Mouse (Mus musculus) neural tube, embryonic 15.5 days (tissue): ENCODE measurements around the gene Pet117. TPM values are rescaled to one million over a fixed set of nuclear protein-coding genes. Genes with fewer than 3 reads are reported as not detected.
"Not testable (repeated sequence)": the region's sequence is repeated elsewhere in the genome, so short reads cannot be mapped to it uniquely, and the experiment has no call there.

Experiments used
- ATAC-seq: fragments of 200-750 bp; cut with Nextera tagmentation; 2 replicates; pipeline ENCODE4 v1.8.0; 2017; ENCODE audit warnings: mild to moderate bottlenecking, moderate TSS enrichment, moderate library complexity; ENCODE audit not compliant: low FRiP score
- H3K27ac ChIP-seq: fragments of 300-500 bp; sonication (generic); replicated peaks from 2 replicates; pipeline ENCODE4 v1.5.1; 2015; ENCODE audit warnings: mild to moderate bottlenecking, inconsistent platforms
- H3K27me3 ChIP-seq: fragments of 300-500 bp; sonication (generic); replicated peaks from 2 replicates; pipeline ENCODE4 v1.6.1; 2015; ENCODE audit warnings: inconsistent platforms
- H3K36me3 ChIP-seq: fragments of 300-500 bp; sonication (generic); 2 replicates; pipeline ENCODE4 v1.6.1; 2015; ENCODE audit warnings: inconsistent platforms
- H3K4me1 ChIP-seq: fragments of 300-500 bp; sonication (generic); 2 replicates; pipeline ENCODE4 v1.6.1; 2015; ENCODE audit warnings: inconsistent platforms
- H3K4me2 ChIP-seq: fragments of 300-500 bp; sonication (generic); 2 replicates; pipeline ENCODE4 v1.6.1; 2015; ENCODE audit warnings: inconsistent platforms, mild to moderate bottlenecking, moderate library complexity
- H3K4me3 ChIP-seq: fragments of 300-500 bp; sonication (generic); replicated peaks from 2 replicates; pipeline ENCODE4 v1.5.1; 2015; ENCODE audit warnings: mild to moderate bottlenecking, inconsistent platforms
- H3K9ac ChIP-seq: fragments of 300-500 bp; sonication (generic); replicated peaks from 2 replicates; pipeline ENCODE4 v1.6.1; 2015; ENCODE audit warnings: mild to moderate bottlenecking, inconsistent platforms
- H3K9me3 ChIP-seq: fragments of 300-500 bp; sonication (generic); replicated peaks from 2 replicates; pipeline ENCODE4 v1.6.1; 2016; ENCODE audit warnings: inconsistent platforms
- WGBS: fragments of 180-500 bp; shearing (Covaris S2); methylation state at CpG from one replicate; pipeline ENCODE4 v1.1.7; 2015; ENCODE audit warnings: mixed read lengths; 5-methylcytosine and 5-hydroxymethylcytosine counted together
- polyA plus RNA-seq: library from polyadenylated mRNA; unstranded; fragments of >200 nt; fragmentation: Nextera tagmentation; extraction: Ambion mirVana; gene quantifications from 2 replicates; pipeline ENCODE4 v1.2.1, GENCODE M21; 2015

Pet117 gene
- polyA plus RNA-seq, 1 experiment from 2014 or later, result 1.4 TPM

DNA sequence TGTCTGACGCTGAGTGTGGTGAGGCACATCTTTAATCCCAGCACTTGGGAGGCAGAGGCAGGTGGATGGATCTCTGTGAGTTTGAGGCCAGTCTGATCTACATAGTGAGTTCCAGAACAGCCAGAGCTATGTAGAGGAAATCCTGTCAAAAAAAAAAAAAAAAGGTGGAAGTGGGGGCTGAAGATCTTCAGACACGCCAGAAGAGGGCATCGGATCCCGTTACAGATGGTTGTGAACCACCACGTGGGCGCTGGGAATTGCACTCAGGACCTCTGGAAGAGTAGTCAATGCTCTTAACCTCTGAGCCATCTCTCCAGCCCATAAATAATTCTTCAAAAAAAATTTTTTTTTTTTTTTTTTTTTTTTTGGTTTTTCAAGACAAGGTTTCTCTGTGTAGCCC, 30.6 kb upstream of the Pet117 start:
- H3K9ac ChIP-seq, H3K4me2 ChIP-seq, ATAC-seq, H3K27ac ChIP-seq, H3K4me3 ChIP-seq, H3K36me3 ChIP-seq, H3K9me3 ChIP-seq, H3K4me1 ChIP-seq: not testable (repeated sequence)
- H3K27me3 ChIP-seq, result peaks cover 26% of the 10 kb centered on the region
- 83% methylated on average over 5 of the region's 6 CpGs for WGBS

DNA sequence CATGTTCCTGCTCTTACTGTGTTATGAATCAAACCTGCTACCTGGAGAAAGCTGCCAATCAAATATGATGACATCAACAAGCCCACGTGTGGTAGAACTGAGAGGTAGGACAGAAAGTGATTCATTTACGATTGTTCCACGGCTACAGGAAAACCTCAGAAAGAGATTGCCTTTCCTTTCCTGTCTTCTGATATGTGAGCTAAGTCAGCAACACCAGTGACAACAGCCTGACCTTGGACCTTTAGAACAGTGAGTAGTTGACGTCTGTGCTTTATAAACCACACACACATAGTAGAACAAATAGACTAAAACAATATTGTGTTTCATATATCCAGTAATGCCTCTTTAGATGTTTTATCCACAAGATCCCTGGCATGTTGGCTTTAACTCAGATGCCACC, 25.6 kb upstream of the Pet117 start:
- Histone ChIP-seq H3K4me2 (no peak overlapping the region), H3K4me3 (no peak overlapping the region), H3K4me1 (no peaks in the 10 kb centered on the region), H3K9me3 (no peaks in the 10 kb centered on the region), H3K27me3 (no peaks in the 10 kb centered on the region), H3K36me3 (no peaks in the 10 kb centered on the region), H3K9ac (no peak overlapping the region), H3K27ac (no peak overlapping the region)
- no peak for ATAC-seq
- WGBS, result 89% methylated on average over 4 of the region's 4 CpGs

DNA sequence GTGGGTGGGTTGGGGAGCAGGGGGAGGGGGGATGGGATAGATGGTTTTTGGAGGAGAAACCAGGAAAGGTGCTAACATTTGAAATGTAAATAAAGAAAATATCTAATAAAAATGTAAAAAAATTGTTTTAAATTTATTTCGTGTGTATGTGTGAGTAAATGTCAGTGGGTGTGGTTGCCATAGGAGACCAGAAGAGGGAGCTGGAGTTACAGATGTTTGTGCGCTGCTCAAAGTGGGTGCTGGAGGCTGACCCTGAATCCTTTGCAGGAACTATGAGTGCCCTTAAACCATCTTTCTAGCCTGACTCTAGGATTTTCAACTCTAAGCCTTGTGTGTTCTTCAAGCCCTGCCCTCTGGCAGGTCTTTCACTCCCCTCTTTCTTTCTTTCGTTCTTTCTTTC, 20.3 kb upstream of the Pet117 start:
- Histone ChIP-seq H3K4me3 (no peak overlapping the region), H3K9ac (no peak overlapping the region), H3K27ac (no peak overlapping the region), H3K4me1 (no peaks in the 10 kb centered on the region), H3K9me3 (no peaks in the 10 kb centered on the region), H3K4me2 (no peak overlapping the region), H3K36me3 (no peaks in the 10 kb centered on the region), H3K27me3 (no peaks in the 10 kb centered on the region)
- ATAC-seq, result no peak
- WGBS, result 71% methylated on average over 3 of the region's 3 CpGs

DNA sequence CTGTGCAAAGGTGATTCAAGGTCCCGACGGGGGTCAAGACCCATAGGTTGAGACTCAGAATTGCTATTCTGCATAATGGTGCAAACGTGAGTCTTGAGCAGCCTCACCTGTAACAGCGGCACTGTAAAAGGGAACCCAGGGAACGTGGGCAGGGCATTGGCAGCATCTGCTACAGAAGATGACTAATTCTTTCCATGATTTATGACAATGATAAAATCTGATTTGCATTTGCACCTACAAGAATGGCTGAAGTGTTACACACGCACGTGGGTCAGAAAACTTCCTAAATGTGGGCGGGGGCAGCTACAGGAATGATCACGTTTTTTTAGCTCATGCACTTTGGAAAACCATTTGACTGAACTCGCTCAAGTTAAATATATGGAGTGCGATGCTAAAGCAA, 16.0 kb upstream of the Pet117 start:
- ATAC-seq, result no peak
- no peaks in the 10 kb centered on the region for H3K9me3 ChIP-seq
- no peaks in the 10 kb centered on the region for H3K27me3 ChIP-seq
- H3K36me3 ChIP-seq, result no peaks in the 10 kb centered on the region
- H3K9ac ChIP-seq, result no peak overlapping the region
- WGBS, result 85% methylated on average over 11 of the region's 11 CpGs
- no peak overlapping the region for H3K4me2 ChIP-seq
- H3K4me3 ChIP-seq, result no peak overlapping the region
- no peaks in the 10 kb centered on the region for H3K4me1 ChIP-seq
- H3K27ac ChIP-seq, result no peak overlapping the region

DNA sequence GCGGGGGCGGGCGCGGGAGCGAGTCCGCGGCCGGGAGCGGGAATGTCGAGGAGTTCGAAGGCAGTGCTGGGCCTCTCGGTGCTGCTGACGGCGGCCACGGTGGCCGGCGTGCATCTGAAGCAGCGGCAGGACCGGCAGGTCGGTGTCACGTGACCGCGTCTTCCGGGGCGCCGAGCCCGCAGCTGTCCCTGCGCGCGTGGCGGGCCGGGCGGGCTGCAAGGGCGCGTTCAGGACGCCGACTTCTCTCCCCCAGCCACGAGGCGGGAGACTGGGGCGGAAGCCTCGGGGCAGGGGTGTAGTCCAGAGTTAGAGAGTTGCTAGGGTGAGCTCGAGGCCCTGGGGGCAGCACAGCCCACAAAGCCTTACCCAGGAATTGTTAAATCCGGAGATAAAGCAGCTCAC, 225 bp downstream of the Pet117 start:
- peak overlapping the region; percentile 97 for H3K27ac ChIP-seq
- H3K27me3 ChIP-seq, result no peaks in the 10 kb centered on the region
- no peaks in the 10 kb centered on the region for H3K9me3 ChIP-seq
- peak overlapping the region; percentile 72 for H3K4me2 ChIP-seq
- peak overlapping the region; percentile 83 for H3K9ac ChIP-seq
- under 1% methylated on average over 28 of the region's 43 CpGs for WGBS
- ATAC-seq, result peak; percentile 88
- H3K4me3 ChIP-seq, result peak overlapping the region; percentile 88
- H3K4me1 ChIP-seq, result peaks cover 26% of the 10 kb centered on the region
- H3K36me3 ChIP-seq, result peaks cover 10% of the 10 kb centered on the region

DNA sequence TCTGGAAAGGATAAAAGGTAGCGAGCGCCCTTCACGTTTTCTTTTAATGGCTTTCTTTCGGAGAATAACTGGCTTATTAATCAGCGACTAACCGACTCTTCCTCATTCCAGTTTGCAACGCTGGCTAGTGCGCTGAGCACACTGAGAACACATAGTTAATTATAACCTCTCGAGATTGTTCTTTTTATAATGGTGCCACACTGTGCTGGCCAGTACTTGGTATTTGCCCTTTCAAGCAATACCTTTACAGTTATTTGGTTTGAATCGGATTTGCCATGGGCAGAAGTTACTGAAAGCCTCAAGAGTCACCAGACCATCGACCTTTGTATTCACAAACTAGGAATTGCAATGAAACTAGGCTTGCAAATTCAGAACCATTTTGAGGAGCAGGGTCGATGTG, 715 bp downstream of the Pet117 start:
- WGBS, result 1% methylated on average over 12 of the region's 12 CpGs
- H3K4me3 ChIP-seq, result peak overlapping the region; percentile 88
- ATAC-seq, result peak; percentile 33; the same call in 1 of the 2 replicates

DNA sequence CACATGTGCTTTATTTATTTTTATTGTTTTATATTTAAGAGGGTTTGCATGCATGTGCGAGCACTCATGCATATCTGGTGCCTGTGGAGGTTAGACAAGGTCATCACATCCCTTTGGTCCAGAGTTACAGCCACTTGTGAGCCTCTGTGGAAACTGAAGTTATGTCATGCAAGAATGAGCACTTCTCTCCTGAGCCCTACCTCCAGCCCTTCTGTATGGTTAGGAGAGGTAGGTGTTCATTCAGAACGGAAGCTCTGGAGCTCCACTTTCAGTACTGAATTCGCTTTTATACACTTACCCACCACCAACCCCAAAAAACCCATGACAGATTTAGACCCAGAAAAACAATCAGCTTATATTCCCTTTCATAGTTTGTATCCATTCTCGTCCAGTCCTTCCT, 2.8 kb downstream of the Pet117 start:
- no peaks in the 10 kb centered on the region for H3K27me3 ChIP-seq
- WGBS, result 91% methylated on average over 4 of the region's 4 CpGs
- H3K36me3 ChIP-seq, result peaks cover 35% of the 10 kb centered on the region
- no peaks in the 10 kb centered on the region for H3K9me3 ChIP-seq
- no peak for ATAC-seq
- peaks cover 26% of the 10 kb centered on the region for H3K4me1 ChIP-seq
- H3K4me3 ChIP-seq, result no peak overlapping the region
- no peak overlapping the region for H3K4me2 ChIP-seq
- no peak overlapping the region for H3K9ac ChIP-seq
- no peak overlapping the region for H3K27ac ChIP-seq

More for the DNA sequence above, 715 bp downstream of the Pet117 start:
- Histone ChIP-seq H3K36me3 (peaks cover 15% of the 10 kb centered on the region), H3K27ac (peak overlapping the region; percentile 97), H3K9me3 (no peaks in the 10 kb centered on the region), H3K27me3 (no peaks in the 10 kb centered on the region), H3K4me2 (peak overlapping the region; percentile 72), H3K4me1 (peaks cover 26% of the 10 kb centered on the region), H3K9ac (peak overlapping the region; percentile 83)

DNA sequence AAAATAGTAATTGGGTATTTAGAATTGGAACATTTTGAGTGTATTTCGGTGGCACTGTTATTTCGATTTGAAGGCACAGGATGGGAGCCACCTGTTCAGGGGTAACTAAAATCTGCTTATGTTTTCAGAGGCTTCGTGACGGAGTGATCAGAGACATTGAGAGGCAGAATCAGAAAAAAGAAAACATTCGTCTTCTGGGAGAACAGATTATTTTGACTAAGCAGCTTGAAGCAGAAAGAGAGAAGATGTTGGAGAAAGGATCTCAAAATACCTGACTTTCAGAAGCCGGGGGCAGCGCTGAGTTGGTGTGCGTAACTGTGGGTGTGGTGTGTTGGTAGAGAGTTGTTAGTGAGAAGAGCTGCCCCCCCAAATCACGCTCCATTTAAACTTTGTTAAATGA, 4.3 kb downstream of the Pet117 start:
- no peak for ATAC-seq
- no peak overlapping the region for H3K27ac ChIP-seq
- H3K9me3 ChIP-seq, result no peaks in the 10 kb centered on the region
- no peak overlapping the region for H3K9ac ChIP-seq
- no peaks in the 10 kb centered on the region for H3K27me3 ChIP-seq
- H3K4me2 ChIP-seq, result no peak overlapping the region
- WGBS, result 97% methylated on average over 9 of the region's 9 CpGs
- H3K4me1 ChIP-seq, result peaks cover 25% of the 10 kb centered on the region
- H3K4me3 ChIP-seq, result no peak overlapping the region
- H3K36me3 ChIP-seq, result peaks cover 46% of the 10 kb centered on the region

DNA sequence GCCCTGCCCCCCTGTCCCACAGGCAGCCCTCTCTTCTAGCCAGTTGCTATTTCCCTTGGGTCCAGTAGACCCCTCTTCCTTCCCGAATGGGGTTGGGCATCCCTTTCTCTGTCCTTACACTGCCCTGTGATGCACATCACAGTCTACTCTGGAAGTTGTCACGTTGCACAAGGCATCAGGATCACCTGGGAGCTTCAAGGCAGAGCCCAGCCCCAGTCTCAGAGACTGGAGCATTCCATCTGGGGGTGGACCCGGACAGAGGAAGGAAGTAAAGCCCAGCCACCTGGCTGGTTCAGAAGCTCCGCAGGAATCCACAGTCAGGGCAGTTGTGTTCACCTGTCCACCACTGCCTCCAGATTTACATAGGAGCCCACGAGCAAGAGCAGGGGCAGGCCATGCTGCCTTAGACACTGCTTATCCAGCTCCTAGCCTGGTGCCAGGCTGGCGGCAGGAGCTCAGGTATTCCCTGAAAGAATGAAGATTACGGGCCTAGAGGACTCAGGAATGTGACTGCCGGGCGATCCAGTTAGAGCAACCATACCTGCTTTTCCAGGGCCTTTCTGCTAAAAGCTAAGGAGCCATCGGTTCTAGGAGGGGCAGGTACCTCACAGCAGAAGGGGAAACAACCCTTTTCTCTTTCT, 6.4 kb downstream of the Pet117 start:
- H3K9me3 ChIP-seq, result no peaks in the 10 kb centered on the region
- H3K27ac ChIP-seq, result no peak overlapping the region
- WGBS, result 94% methylated on average over 10 of the region's 10 CpGs
- no peak for ATAC-seq
- peaks cover 64% of the 10 kb centered on the region for H3K36me3 ChIP-seq
- no peak overlapping the region for H3K9ac ChIP-seq
- no peak overlapping the region for H3K4me3 ChIP-seq
- H3K4me1 ChIP-seq, result peaks cover 14% of the 10 kb centered on the region
- no peaks in the 10 kb centered on the region for H3K27me3 ChIP-seq
- no peak overlapping the region for H3K4me2 ChIP-seq

DNA sequence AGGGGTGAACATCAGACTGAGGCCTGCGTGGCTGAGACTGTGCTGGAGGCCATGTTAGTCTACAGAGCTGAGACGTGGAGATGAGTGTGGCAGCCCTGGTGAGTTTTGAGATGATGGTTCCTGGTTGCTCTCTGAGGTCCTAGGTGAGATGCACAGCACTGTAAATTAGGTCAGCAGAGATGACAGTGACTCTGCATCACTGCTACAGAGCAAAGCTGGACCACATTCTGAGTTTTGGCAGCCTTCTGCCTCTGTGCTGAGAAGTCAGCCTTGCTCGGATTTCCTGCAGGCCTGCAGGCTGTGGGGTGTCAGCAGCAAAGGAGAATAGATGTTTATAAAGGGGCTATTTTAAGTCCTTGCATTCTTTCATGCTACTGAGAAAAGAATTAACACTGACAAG, 12.5 kb downstream of the Pet117 start:
- no peaks in the 10 kb centered on the region for H3K9me3 ChIP-seq
- 80% methylated on average over 3 of the region's 3 CpGs for WGBS
- H3K27ac ChIP-seq, result no peak overlapping the region
- no peaks in the 10 kb centered on the region for H3K4me1 ChIP-seq
- no peaks in the 10 kb centered on the region for H3K27me3 ChIP-seq
- no peak overlapping the region for H3K4me2 ChIP-seq
- peaks cover 66% of the 10 kb centered on the region for H3K36me3 ChIP-seq
- no peak for ATAC-seq
- H3K9ac ChIP-seq, result no peak overlapping the region
- H3K4me3 ChIP-seq, result no peak overlapping the region

DNA sequence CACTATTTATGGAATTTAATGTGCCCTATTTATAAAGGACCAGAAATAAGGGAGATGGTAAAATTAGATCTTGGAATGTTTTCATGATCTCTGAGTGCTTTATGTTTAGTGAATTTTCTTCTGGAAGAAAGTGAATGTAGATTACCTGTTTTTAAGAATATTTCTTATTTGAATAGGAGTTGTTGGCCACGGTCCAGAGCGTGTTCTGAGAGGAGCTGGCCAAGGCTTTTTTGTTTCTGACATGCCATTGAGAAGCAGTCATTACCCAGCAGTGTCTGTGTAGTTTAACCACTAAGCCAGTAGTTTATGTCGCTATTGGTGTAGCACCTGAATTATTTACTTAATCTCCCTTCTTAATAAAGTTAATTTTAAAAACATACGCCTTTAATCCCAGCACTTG, 12.9 kb downstream of the Pet117 start:
- H3K9me3 ChIP-seq, result no peaks in the 10 kb centered on the region
- 90% methylated on average over 4 of the region's 4 CpGs for WGBS
- H3K27me3 ChIP-seq, result no peaks in the 10 kb centered on the region
- H3K4me3 ChIP-seq, result no peak overlapping the region
- no peaks in the 10 kb centered on the region for H3K4me1 ChIP-seq
- H3K9ac ChIP-seq, result no peak overlapping the region
- ATAC-seq, result no peak
- no peak overlapping the region for H3K27ac ChIP-seq
- no peak overlapping the region for H3K4me2 ChIP-seq
- peaks cover 62% of the 10 kb centered on the region for H3K36me3 ChIP-seq

DNA sequence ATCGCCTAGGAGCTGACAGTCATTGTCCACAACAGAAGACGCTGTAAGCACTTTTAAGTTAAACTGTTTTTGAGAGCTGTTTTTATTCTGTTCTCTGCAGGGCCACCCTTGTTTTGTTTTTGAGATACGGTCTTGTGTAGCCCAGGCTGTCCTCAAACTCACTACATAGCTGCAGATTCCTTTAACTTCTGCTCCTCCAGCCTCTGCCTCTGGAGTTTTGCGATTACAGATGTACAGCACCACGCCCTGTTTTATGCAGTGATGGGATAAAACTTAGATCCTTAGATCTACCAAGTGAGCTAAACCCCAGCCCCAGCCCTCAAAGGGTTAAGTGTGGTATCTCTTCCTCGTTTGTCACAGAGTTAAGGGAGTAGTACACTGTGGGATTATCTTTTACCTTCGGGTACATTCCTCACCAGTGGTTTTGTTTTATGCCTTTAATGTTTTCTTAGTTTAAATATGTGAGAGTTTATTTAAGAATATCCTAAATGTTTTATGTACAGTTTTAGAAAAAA, 13.9 kb downstream of the Pet117 start:
- WGBS, result 88% methylated on average over 7 of the region's 7 CpGs

More for the DNA sequence above, 13.9 kb downstream of the Pet117 start:
- no peak overlapping the region for H3K4me3 ChIP-seq
- H3K27me3 ChIP-seq, result no peaks in the 10 kb centered on the region
- H3K27ac ChIP-seq, result no peak overlapping the region
- H3K4me2 ChIP-seq, result no peak overlapping the region
- no peak overlapping the region for H3K9ac ChIP-seq
- no peaks in the 10 kb centered on the region for H3K4me1 ChIP-seq
- no peaks in the 10 kb centered on the region for H3K9me3 ChIP-seq
- no peak for ATAC-seq
- H3K36me3 ChIP-seq, result peaks cover 56% of the 10 kb centered on the region
